ENCODE assay signal across 14 mouse cellular contexts in genomic region chr14:23705647-23706046, GRCm38 (mm10).
A peak's percentile ranks its signal among the peaks of the same experiment; 100 is the strongest.
DNase-seq lines count a peak whose midpoint lies in the region; ATAC-seq lines count a peak whose summit lies in the region.
"Had no signal": no experiment of that assay in that cellular context is flagged by ENCODE, and none has a peak within 500 bp of the region (broad histone marks: within the 10 kb centered on the region; RNA-seq: fewer than 3 reads in every experiment).

No protein-coding gene starts in this region.

- no peak for DNase-seq in frontal cortex, postnatal 36 days (ENCODE audit: low spot score in 2 of 2)
- peak; percentile 30 for DNase-seq in left cerebral cortex, postnatal 14 days (ENCODE audit: low spot score in 2 of 2)
- no peak for DNase-seq in left cerebral cortex, postnatal 36 days (ENCODE audit: low spot score in 2 of 2)
- peak; percentile 47 to 48 for DNase-seq in right cerebral cortex, postnatal 10 days (ENCODE audit: low spot score in 2 of 2)
- DNase-seq in right cerebral cortex, adult 2 months (ENCODE audit: low spot score in 2 of 2): no peak
- no peak for DNase-seq in adrenal gland, adult (ENCODE audit: inconsistent age in 2 of 2, low spot score in 1 of 2)
- DNase-seq: gastrocnemius, postnatal 10 days; heart, adult 11 months; heart, postnatal 14 days; kidney, adult 8-10 months; spleen, adult 18-20 months; thymus, postnatal 25 days had no signal

- peak; percentile 29; the same call in 1 of the 2 replicates for ATAC-seq in frontal cortex, adult (ENCODE audit: low TSS enrichment)
- ATAC-seq: inflammation-experienced regulatory T-cells, adult 6 months had no signal

- intact Hi-C loops in left cerebral cortex, postnatal 14 days (cut with DNase I): no loop called here
- intact Hi-C loops in left cerebral cortex, postnatal 36 days (cut with DNase I): no loop called here

Comparison
In these comparisons a context has a peak if more than half of its experiments do, and no peak if none do; other contexts are left out.
1. DNase-seq: peak in left cerebral cortex, postnatal 14 days (2 of 2) and right cerebral cortex, postnatal 10 days (2 of 2); none in frontal cortex, postnatal 36 days (0 of 2), left cerebral cortex, postnatal 36 days (0 of 2), right cerebral cortex, adult 2 months (0 of 2) and adrenal gland, adult (0 of 2).